Mouse (Mus musculus) embryonic stem cell, embryonic (primary cell): ENCODE data around the gene Camk2g.

Experiments used
- CTCF ChIA-PET, 4 experiments: fragments of 300-600 bp in 2 of 4; fragments of 350-600 bp in 2 of 4; sonication (Branson Sonifier 250); formaldehyde crosslinking; loops; one replicate each; lab custom pipeline; 2022; ENCODE audit warnings: inconsistent platforms in 2 of 4; lab: Charles Lee
- POLR2A ChIA-PET, 4 experiments: fragments of 300-600 bp in 2 of 4; fragments of 350-600 bp in 2 of 4; sonication (Branson Sonifier 250); formaldehyde crosslinking; loops; one replicate each; lab custom pipeline; 2022; ENCODE audit warnings: antibody characterized with exemption in 4 of 4, inconsistent platforms in 1 of 4; lab: Charles Lee

The Camk2g gene

GRCm38 (mm10) chr14:20780217-20780616, 13.7 kb downstream of the Camk2g start:
- POLR2A ChIA-PET: no interaction called here
- CTCF ChIA-PET: no interaction called here

DNA sequence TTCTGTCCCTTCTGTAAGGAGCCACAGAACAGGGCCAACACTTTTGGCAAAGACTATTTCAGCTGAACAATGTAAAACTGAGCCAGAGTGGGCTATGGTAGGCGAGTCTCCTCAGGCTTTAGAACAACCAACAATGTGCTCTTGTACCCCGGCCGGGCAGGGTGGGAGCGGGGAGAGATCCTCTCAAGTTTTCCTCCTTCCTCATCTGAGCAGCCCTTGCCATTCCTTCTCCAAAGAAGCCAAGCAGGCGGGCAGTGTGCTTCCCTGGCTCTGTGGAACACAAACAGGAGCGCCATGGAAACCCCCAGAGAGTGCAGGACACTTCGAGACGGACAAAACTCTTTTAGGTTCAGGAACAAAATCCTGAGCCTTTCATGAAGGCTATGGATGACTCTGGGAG, 15.4 kb downstream of the Camk2g start:
- POLR2A ChIA-PET: interaction anchor here in 2 of 4 experiments (0.8 to 2.1 kb wide), 8 partner anchors 9 to 274 kb away, joined by 3 to 16 read pairs (median 4); partner anchors contain the start of genes Vcl (in 2 of the 2), Adk (in 1 of the 2) and Ap3m1 (in 1 of the 2)
- CTCF ChIA-PET: interaction anchor here in 2 of 4 experiments (1.0 to 1.3 kb wide), 2 partner anchors 24 to 25 kb away, joined by 3 to 5 read pairs; no protein-coding TSS in a partner anchor

DNA sequence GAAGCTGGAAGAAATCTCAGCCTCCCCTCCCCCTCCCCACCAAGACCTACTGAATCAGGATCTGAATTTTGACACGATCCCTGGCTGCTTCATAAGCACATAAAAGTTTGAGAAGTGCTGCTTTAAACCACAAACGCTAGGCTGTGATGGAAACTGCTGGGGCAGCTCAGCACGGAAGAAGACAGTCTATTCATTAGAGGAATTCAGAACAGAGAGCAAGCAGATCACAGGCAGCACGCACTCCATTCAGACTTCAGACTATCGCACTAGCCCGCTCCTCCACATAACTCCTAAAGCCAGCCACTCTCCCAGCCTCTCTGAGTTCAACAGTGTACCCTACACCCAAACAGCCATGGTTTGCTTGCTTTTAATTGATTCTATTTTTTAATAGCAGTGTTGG, 18.2 kb downstream of the Camk2g start:
- ChIA-PET CTCF (interaction anchor here (0.5 to 2.4 kb wide), 7 partner anchors 9 to 111 kb away, joined by 3 to 7 read pairs (median 4); no protein-coding TSS in a partner anchor), POLR2A (interaction anchor here in 2 of 4 experiments (0.6 to 3.6 kb wide), 8 partner anchors 9 to 153 kb away, joined by 3 to 19 read pairs (median 4); partner anchors contain the start of gene Vcl (in 1 of the 2))

DNA sequence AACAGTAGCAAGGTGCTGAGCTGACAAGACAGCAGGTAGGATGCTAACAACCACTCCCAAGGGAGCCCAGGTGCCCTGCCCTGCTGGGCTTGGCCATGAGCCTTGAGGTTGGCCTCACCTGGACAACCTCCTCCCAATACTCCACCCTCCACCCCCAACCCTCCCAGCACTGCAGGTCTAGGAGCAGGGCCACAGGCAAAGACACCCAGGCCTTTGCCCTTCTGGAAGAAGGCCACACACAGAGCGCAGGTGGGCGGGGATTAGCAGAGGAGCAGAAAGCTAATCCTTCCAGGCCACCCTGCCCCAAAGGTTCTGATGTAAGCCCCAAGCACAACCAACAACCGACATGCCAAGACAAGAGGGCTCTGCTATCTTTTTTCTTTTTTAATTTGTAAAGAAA, 20.5 kb downstream of the Camk2g start:
- ChIA-PET CTCF (interaction anchor here (0.5 to 2.4 kb wide), 11 partner anchors 13 to 766 kb away, joined by 3 to 9 read pairs (median 3); no protein-coding TSS in a partner anchor), POLR2A (interaction anchor here (0.5 to 3.6 kb wide), 13 partner anchors 9 to 591 kb away, joined by 3 to 19 read pairs (median 6); partner anchors contain the start of gene Vcl (in 2 of the 4))

GRCm38 (mm10) chr14:20772808-20773207, 21.1 kb downstream of the Camk2g start:
- ChIA-PET POLR2A (interaction anchor here in 3 of 4 experiments (0.9 to 3.6 kb wide), 6 partner anchors 9 to 156 kb away, joined by 3 to 19 read pairs (median 8); partner anchors contain the start of gene Vcl (in 2 of the 3)), CTCF (interaction anchor here in 2 of 4 experiments (1.3 to 2.2 kb wide), 4 partner anchors 14 to 35 kb away, joined by 3 to 9 read pairs (median 4); no protein-coding TSS in a partner anchor)

DNA sequence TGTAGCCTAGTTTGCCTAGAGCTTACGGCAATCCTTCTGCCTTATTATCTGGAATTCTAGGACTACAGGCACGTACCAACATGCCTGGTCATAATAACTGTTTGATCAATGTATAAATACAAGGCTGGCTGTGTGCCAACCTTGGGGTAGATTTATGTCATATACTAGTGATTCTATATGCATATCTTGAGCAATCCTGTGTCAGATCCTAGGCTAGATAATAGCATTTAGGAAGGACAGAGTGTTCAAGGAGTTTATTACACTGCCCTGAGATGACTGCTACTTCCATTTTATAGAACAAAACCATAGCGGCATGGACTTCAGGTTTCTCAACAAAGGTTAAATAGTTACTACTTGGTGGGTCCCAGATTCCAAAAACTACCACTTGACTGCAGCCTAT, 21.9 kb downstream of the Camk2g start:
- CTCF ChIA-PET: interaction anchor here in 2 of 4 experiments (0.6 to 1.4 kb wide), 2 partner anchors 13 to 142 kb away, joined by 4 read pairs; no protein-coding TSS in a partner anchor

GRCm38 (mm10) chr14:20768581-20768980, 25.3 kb downstream of the Camk2g start:
- CTCF ChIA-PET: interaction anchor here in 2 of 4 experiments (1.1 to 1.5 kb wide), 2 partner anchors 30 kb away, joined by 3 to 4 read pairs; no protein-coding TSS in a partner anchor
- POLR2A ChIA-PET: interaction anchor here in 1 of 4 experiments (0.8 to 1.2 kb wide), 3 partner anchors 25 to 160 kb away, joined by 3 to 6 read pairs (median 3); partner anchors contain the start of gene Vcl

More for the DNA sequence above, 21.9 kb downstream of the Camk2g start:
- POLR2A ChIA-PET: no interaction called here

GRCm38 (mm10) chr14:20767936-20768335, 26.0 kb downstream of the Camk2g start:
- ChIA-PET CTCF (interaction anchor here in 1 of 4 experiments (0.6 kb wide), 1 partner anchor 14 kb away, joined by 3 read pairs; no protein-coding TSS in a partner anchor), POLR2A (interaction anchor here in 1 of 4 experiments (1.2 kb wide), 1 partner anchor 25 kb away, joined by 3 read pairs; no protein-coding TSS in a partner anchor)

- POLR2A ChIA-PET: interaction anchor here in 2 of 4 experiments (0.6 to 5.6 kb wide), 11 partner anchors 9 to 163 kb away, joined by 3 to 19 read pairs (median 3); partner anchors contain the start of genes Vcl (in 2 of the 2) and Camk2g (in 1 of the 2)
- CTCF ChIA-PET: interaction anchor here (0.6 to 1.5 kb wide), 5 partner anchors 10 to 862 kb away, joined by 3 to 5 read pairs (median 4); no protein-coding TSS in a partner anchor
These were observed 28.1 kb downstream of the Camk2g start for GRCm38 (mm10) chr14:20765642-20766258.

- POLR2A ChIA-PET: interaction anchor here in 2 of 4 experiments (0.5 to 5.6 kb wide), 9 partner anchors 9 to 286 kb away, joined by 3 to 19 read pairs (median 4); partner anchors contain the start of genes Camk2g (in 2 of the 2) and Vcl (in 2 of the 2)
These were observed 28.9 kb downstream of the Camk2g start for GRCm38 (mm10) chr14:20764942-20765341.

DNA sequence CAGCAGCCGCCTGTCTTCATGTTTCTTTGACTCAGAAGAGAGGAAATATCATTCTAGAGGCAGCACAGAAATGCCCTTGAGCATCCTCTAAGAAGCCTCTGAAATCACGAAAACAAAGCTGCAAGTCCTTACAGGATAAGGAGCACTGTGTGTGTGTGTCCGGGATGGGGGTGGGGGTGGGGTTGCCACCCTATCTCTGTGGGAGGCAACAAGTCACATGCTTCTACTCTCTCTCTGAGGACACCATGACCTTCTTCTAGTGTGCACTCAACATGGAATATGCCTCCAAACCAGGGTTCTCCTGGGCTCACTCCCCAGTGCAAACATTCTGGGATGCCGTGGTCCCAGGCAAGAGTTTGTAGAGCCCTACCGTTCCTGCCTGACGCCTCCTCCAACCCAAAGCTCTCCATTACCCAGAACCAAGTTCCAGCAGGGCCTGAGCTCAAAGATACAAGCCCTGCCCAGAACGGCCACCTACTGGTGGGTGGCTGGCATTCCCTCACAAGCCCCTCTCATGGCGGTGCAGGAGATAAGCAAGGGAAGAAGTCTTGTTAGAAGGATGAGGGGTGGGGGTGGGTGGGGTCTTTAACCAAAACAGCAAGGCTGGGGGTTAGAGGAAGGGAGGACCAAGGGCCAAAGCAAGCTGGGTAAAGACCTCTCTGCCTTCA, 35.0 kb downstream of the Camk2g start:
- POLR2A ChIA-PET: interaction anchor here in 3 of 4 experiments (0.6 to 3.5 kb wide), 29 partner anchors 9 to 1004 kb away, joined by 3 to 18 read pairs (median 4); partner anchors contain the start of genes Vcl (in 2 of the 3), Adk (in 1 of the 3), Ap3m1 (in 1 of the 3) and Camk2g (in 1 of the 3)
- CTCF ChIA-PET: interaction anchor here in 3 of 4 experiments (0.6 to 2.2 kb wide), 21 partner anchors 9 to 244 kb away, joined by 3 to 10 read pairs (median 4); partner anchors contain the start of gene Camk2g (in 1 of the 3)

More at GRCm38 (mm10) chr14:20764942-20765341, 28.9 kb downstream of the Camk2g start:
- CTCF ChIA-PET: interaction anchor here in 3 of 4 experiments (0.6 to 1.2 kb wide), 5 partner anchors 28 to 284 kb away, joined by 3 to 12 read pairs (median 4); no protein-coding TSS in a partner anchor

DNA sequence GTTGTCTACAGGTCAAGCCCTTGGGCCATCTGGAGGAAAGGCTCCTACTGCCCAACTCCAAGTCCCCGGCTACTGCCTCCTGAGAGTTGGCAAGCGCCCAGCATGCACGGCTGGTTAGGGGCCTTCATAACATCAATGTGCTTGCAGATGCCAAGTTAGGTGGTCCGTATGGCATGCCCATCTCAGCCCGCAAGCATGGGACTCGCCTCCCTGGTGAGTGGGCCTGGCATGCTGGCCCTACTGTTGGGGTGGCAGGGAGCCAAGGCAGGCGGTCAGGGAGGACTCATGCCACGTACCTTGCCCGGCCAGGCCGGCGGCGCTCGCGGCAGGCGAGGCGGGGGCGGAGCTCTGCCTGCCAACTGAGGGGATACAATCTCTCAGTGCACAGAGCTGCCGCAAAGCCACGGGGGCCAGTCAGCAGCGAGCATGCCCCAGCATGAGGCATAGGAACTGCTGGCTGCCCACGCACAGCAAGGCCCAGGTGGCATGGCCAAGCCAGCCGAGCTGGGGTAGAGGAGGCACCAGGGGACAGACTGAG, 36.4 kb downstream of the Camk2g start:
- CTCF ChIA-PET: interaction anchor here (0.7 to 1.4 kb wide), 4 partner anchors 18 to 41 kb away, joined by 3 read pairs; no protein-coding TSS in a partner anchor
- POLR2A ChIA-PET: interaction anchor here in 3 of 4 experiments (0.5 to 3.5 kb wide), 17 partner anchors 9 to 864 kb away, joined by 3 to 18 read pairs (median 4); partner anchors contain the start of gene Vcl (in 1 of the 3)

- CTCF ChIA-PET: interaction anchor here in 2 of 4 experiments (0.6 to 0.7 kb wide), 2 partner anchors 14 to 49 kb away, joined by 3 to 9 read pairs; no protein-coding TSS in a partner anchor
- POLR2A ChIA-PET: interaction anchor here in 1 of 4 experiments (1.0 to 1.6 kb wide), 3 partner anchors 12 to 23 kb away, joined by 3 to 4 read pairs (median 3); no protein-coding TSS in a partner anchor
These were observed 40.1 kb downstream of the Camk2g start for GRCm38 (mm10) chr14:20753792-20754191.

DNA sequence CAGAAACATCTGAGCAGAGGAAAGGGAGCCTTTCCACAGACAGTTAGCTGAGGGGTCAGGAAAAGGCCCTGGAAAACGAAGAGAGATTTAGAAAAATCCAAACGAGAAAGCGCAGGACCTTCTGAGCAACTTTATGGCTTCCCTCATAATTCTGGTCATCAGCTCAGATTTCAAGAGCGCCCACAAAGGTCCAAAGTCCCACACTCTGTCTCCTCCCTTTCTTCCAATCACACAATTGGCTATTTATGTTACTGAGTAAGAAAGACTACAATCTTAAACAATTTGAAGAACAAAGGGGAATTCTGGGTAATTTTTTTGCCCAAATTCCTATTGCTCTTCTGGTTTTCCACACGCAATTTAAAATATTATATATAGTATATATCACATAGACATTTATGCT, 43.4 kb downstream of the Camk2g start:
- ChIA-PET CTCF (interaction anchor here in 2 of 4 experiments (0.6 to 1.7 kb wide), 2 partner anchors 8 to 13 kb away, joined by 3 to 6 read pairs; no protein-coding TSS in a partner anchor), POLR2A (interaction anchor here in 1 of 4 experiments (1.1 to 1.5 kb wide), 2 partner anchors 8 to 179 kb away, joined by 3 to 5 read pairs; partner anchors contain the start of gene Vcl)

- ChIA-PET CTCF (interaction anchor here in 1 of 4 experiments (1.7 kb wide), 1 partner anchor 12 kb away, joined by 6 read pairs; no protein-coding TSS in a partner anchor), POLR2A (interaction anchor here in 1 of 4 experiments (0.6 to 1.5 kb wide), 3 partner anchors 9 to 180 kb away, joined by 3 to 5 read pairs (median 3); partner anchors contain the start of gene Vcl)
These were observed 44.3 kb downstream of the Camk2g start for GRCm38 (mm10) chr14:20749494-20750051.

- ChIA-PET CTCF (interaction anchor here in 2 of 4 experiments (0.7 to 1.0 kb wide), 2 partner anchors 11 to 24 kb away, joined by 3 to 5 read pairs; no protein-coding TSS in a partner anchor), POLR2A (interaction anchor here in 3 of 4 experiments (0.7 to 1.0 kb wide), 5 partner anchors 9 to 304 kb away, joined by 3 to 4 read pairs (median 3); partner anchors contain the start of genes Adk (in 1 of the 3) and Ap3m1 (in 1 of the 3))
These were observed 45.5 kb downstream of the Camk2g start for GRCm38 (mm10) chr14:20748388-20748787.
